Mouse (Mus musculus) ES-E14 (cell line): ENCODE measurements around the gene Bsph1. TPM values are rescaled to one million over a fixed set of nuclear protein-coding genes. Genes with fewer than 3 reads are reported as not detected.
"Not testable (repeated sequence)": the region's sequence is repeated elsewhere in the genome, so short reads cannot be mapped to it uniquely, and the experiment has no call there.

Experiments used
- DNase-seq: peaks from one replicate; pipeline ENCODE4 v3.0.0-alpha.2; 2013; ENCODE audit warnings: low read depth, low spot score
- H3K27ac ChIP-seq: 2 replicates; pipeline ENCODE4 v1.5.1; 2012; ENCODE audit warnings: low read depth, mild to moderate bottlenecking, low read length, moderate library complexity, mixed read lengths; ENCODE audit not compliant: poor library complexity, insufficient read depth, severe bottlenecking
- H3K36me3 ChIP-seq: 2 replicates; pipeline ENCODE4 v1.6.1; 2012; ENCODE audit warnings: mild to moderate bottlenecking, low read length, moderate library complexity, mixed read lengths; ENCODE audit not compliant: control insufficient read depth, poor library complexity, insufficient read depth, severe bottlenecking
- H3K4me1 ChIP-seq, 2 experiments: fragments of 150-350 bp in 1 of 2; sonication (generic) in 1 of 2; 2 replicates each; pipeline ENCODE4 v1.6.1; 2012; ENCODE audit warnings: low read length in 2 of 2, mild to moderate bottlenecking in 1 of 2, mixed read lengths in 1 of 2; ENCODE audit not compliant: control insufficient read depth in 2 of 2, insufficient read depth in 2 of 2, poor library complexity in 1 of 2
- H3K4me3 ChIP-seq, 2 experiments: fragments of 150-350 bp in 1 of 2; sonication (generic) in 1 of 2; 2 replicates each; pipeline ENCODE4 v1.5.1; 2012; ENCODE audit warnings: low read length in 2 of 2, low read depth in 1 of 2, mild to moderate bottlenecking in 1 of 2, mixed read lengths in 1 of 2; ENCODE audit not compliant: insufficient read depth in 1 of 2, poor library complexity in 1 of 2, severe bottlenecking in 1 of 2
- H3K9ac ChIP-seq: 2 replicates; pipeline ENCODE4 v1.6.1; 2012; ENCODE audit warnings: low read depth, mild to moderate bottlenecking, low read length, mixed read lengths; ENCODE audit not compliant: poor library complexity, insufficient read depth, severe bottlenecking
- H3K9me3 ChIP-seq: fragments of 150-350 bp; sonication (generic); 2 replicates; pipeline ENCODE4 v1.6.1; 2012; ENCODE audit warnings: low read depth, mild to moderate bottlenecking, low read length; ENCODE audit not compliant: control insufficient read depth, insufficient read depth
- CHD2 ChIP-seq: IDR thresholded peaks from 2 replicates; pipeline ENCODE4 v1.6.1; 2014; ENCODE audit warnings: mild to moderate bottlenecking, low read depth, low read length, inconsistent platforms
- HCFC1 ChIP-seq: IDR thresholded peaks from 2 replicates; pipeline ENCODE4 v1.6.1; 2012; ENCODE audit warnings: low read length, inconsistent platforms, borderline replicate concordance; ENCODE audit not compliant: insufficient read depth
- MAFK ChIP-seq: IDR thresholded peaks from 2 replicates; pipeline ENCODE4 v1.6.1; 2014; ENCODE audit warnings: mild to moderate bottlenecking, low read depth, low read length, inconsistent platforms; ENCODE audit not compliant: insufficient read depth
- ZC3H11A ChIP-seq: IDR thresholded peaks from 2 replicates; pipeline ENCODE4 v1.6.1; 2012; ENCODE audit warnings: low read depth, mild to moderate bottlenecking, inconsistent platforms, low read length, borderline replicate concordance
- ZNF384 ChIP-seq: IDR thresholded peaks from 2 replicates; pipeline ENCODE4 v1.6.1; 2012; ENCODE audit warnings: low read depth, low read length, inconsistent platforms
- in situ Hi-C, 2 experiments: fragments of 600-800 bp; cut with MboI; formaldehyde crosslinking; loops; one replicate each; pipeline ENCODE4 v1.15.1; 2025; ENCODE audit warnings: low sequenced_read_pairs in 2 of 2, inconsistent platforms in 1 of 2; ENCODE audit not compliant: unreplicated experiment in 2 of 2
- total RNA-seq: library from RNA; depleted of rRNA; stranded (reverse); fragments of 300-350 nt; gene quantifications from 2 replicates; pipeline ENCODE4 v1.2.3, GENCODE M21; 2012; rRNA removed

Bsph1 gene
- not detected in 2 replicates for total RNA-seq

DNA sequence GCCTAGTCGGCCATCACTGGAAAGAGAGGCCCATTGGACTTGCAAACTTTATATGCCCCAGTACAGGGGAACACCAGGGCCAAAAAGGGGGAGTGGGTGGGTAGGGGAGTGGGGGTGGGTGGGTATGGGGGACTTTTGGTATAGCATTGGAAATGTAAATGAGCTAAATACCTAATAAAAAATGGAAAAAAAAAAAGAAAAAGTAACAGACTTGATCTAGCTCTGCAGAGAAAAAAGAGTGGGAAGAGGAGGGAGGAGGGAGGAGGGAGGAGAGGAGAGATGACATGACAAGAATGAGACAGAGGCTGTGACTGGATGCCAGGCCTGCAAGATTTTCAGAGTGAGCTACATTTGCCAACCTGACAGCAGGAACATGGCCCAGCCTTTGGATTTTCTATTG is at the start of gene Bsph1:
TSS of gene Bsph1 (plus strand) at position 301 of the 400 bp plus-strand sequence.
- H3K9ac ChIP-seq, H3K4me3 ChIP-seq, H3K9me3 ChIP-seq, H3K4me1 ChIP-seq, H3K27ac ChIP-seq, H3K36me3 ChIP-seq, DNase-seq: not testable (repeated sequence)
- in situ Hi-C loops: loop anchor here in 1 of 2 experiments (25.0 kb wide), 1 partner anchor 112 kb away; the partner anchor contains the start of gene Bsph2

DNA sequence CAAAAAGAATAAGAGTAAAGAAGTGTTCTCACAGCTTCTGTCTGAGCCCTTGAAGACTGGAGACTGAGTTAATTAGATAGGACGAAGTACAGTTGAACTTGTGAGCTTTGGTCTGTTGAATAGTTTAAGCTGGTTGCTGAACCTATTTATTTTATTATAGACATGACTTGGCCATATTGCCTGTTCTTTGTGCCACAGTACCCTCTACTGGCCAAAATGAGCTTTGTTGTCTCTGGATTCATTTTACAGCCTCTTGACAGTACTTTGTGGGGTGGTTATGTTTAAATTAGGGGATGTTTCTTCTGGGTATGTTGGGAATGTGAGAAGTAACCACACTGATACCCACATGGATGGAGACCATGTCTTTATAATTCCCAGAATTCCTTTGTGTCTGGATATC is 60.9 kb downstream of the Bsph1 start:
- no peak for TF ChIP-seq MAFK
- no peak for TF ChIP-seq HCFC1
- TF ChIP-seq ZC3H11A: no peak
- TF ChIP-seq ZNF384: no peak
- TF ChIP-seq CHD2: no peak
- in situ Hi-C loops: no loop called here
- no peaks in the 10 kb centered on the region for H3K4me1 ChIP-seq
- H3K9me3 ChIP-seq: no peaks in the 10 kb centered on the region
- no peak overlapping the region for H3K27ac ChIP-seq
- no peak for DNase-seq
- no peak overlapping the region for H3K9ac ChIP-seq
- no peaks in the 10 kb centered on the region for H3K36me3 ChIP-seq
- no peak overlapping the region for H3K4me3 ChIP-seq

Other genes starting within 250 kb of the Bsph1 start
- not detected in 2 replicates for gene Vmn1r89, start 237.8 kb upstream of the Bsph1 start, total RNA-seq
- gene Lig1, start 173.6 kb upstream of the Bsph1 start, total RNA-seq: 88.5 and 92.2 TPM in 2 replicates
- 5.1 and 5.7 TPM in 2 replicates for gene Zswim9, start 172.1 kb upstream of the Bsph1 start, total RNA-seq
- 1.5 and 2.9 TPM in 2 replicates for gene Pla2g4c, start 126.2 kb upstream of the Bsph1 start, total RNA-seq
- gene Cabp5, start 52.7 kb upstream of the Bsph1 start, total RNA-seq: not detected in 2 replicates
- gene Bsph2, start 120.2 kb downstream of the Bsph1 start, total RNA-seq: not detected in 2 replicates
- gene Sult2a5, start 173.1 kb downstream of the Bsph1 start, total RNA-seq: not detected in 2 replicates